Mouse (Mus musculus) heart, embryonic 11.5 days (tissue): Measurements from ENCODE around the gene Arpc5l. TPM values are rescaled to one million over a fixed set of nuclear protein-coding genes. Genes with fewer than 3 reads are reported as not detected.

ENCODE experiments used
- ATAC-seq: fragments of 200-750 bp; cut with Nextera tagmentation; replicated peaks from 2 replicates; pipeline ENCODE4 v1.8.0; 2017; ENCODE audit warnings: moderate library complexity; ENCODE audit not compliant: insufficient number of reproducible peaks, low FRiP score, low TSS enrichment
- H3K27ac ChIP-seq: fragments of 300-500 bp; sonication (generic); 2 replicates; pipeline ENCODE4 v1.5.1; 2014; ENCODE audit warnings: mild to moderate bottlenecking, low read depth, low read length
- H3K27me3 ChIP-seq: fragments of 300-500 bp; sonication (generic); 2 replicates; pipeline ENCODE4 v1.6.1; 2014; ENCODE audit warnings: mild to moderate bottlenecking, low read length, mixed read lengths; ENCODE audit not compliant: control insufficient read depth, insufficient read depth
- H3K36me3 ChIP-seq: fragments of 300-500 bp; sonication (generic); 2 replicates; pipeline ENCODE4 v1.6.1; 2014; ENCODE audit warnings: mild to moderate bottlenecking, low read length, moderate library complexity, mixed read lengths; ENCODE audit not compliant: control insufficient read depth, insufficient read depth
- H3K4me1 ChIP-seq: fragments of 300-500 bp; sonication (generic); 2 replicates; pipeline ENCODE4 v1.6.1; 2014; ENCODE audit warnings: low read length; ENCODE audit not compliant: control insufficient read depth, insufficient read depth
- H3K4me2 ChIP-seq: fragments of 300-500 bp; sonication (generic); 2 replicates; pipeline ENCODE4 v1.6.1; 2014; ENCODE audit warnings: mild to moderate bottlenecking, moderate library complexity
- H3K4me3 ChIP-seq: fragments of 300-500 bp; sonication (generic); 2 replicates; pipeline ENCODE4 v1.5.1; 2014; ENCODE audit warnings: low read depth, low read length
- H3K9ac ChIP-seq: fragments of 300-500 bp; sonication (generic); 2 replicates; pipeline ENCODE4 v1.6.1; 2014; ENCODE audit warnings: mild to moderate bottlenecking, low read depth, low read length, moderate library complexity
- H3K9me3 ChIP-seq: fragments of 300-500 bp; sonication (generic); replicated peaks from 2 replicates; pipeline ENCODE4 v1.6.1; 2016; ENCODE audit warnings: low read length; ENCODE audit not compliant: control insufficient read depth
- WGBS: fragments of 180-500 bp; shearing (Covaris S2); extraction: QIAGEN DNeasy Blood & Tissue Kit; methylation state at CpG from one replicate; pipeline ENCODE4 v1.1.7; 2014; ENCODE audit not compliant: insufficient replicate concordance; 5-methylcytosine and 5-hydroxymethylcytosine counted together
- polyA plus RNA-seq: library from polyadenylated mRNA; unstranded; fragments of >200 nt; fragmentation: Nextera tagmentation; extraction: Ambion mirVana; gene quantifications from 2 replicates; pipeline ENCODE4 v1.2.1, GENCODE M21; 2014

Arpc5l gene
- polyA plus RNA-seq, 1 experiment from 2014 or later = 97.0 TPM

- no peaks in the 10 kb centered on the region for H3K36me3 ChIP-seq
- ATAC-seq = no peak
- 68% methylated on average over 3 of the region's 3 CpGs for WGBS
Measured at GRCm38 (mm10) chr2:38975181-38975580, 30.0 kb upstream of the Arpc5l start.

GRCm38 (mm10) chr2:38975941-38976805, 29.0 kb upstream of the Arpc5l start:
- Histone ChIP-seq H3K9ac (no peak overlapping the region), H3K4me1 (no peaks in the 10 kb centered on the region), H3K4me3 (no peak overlapping the region), H3K27ac (no peak overlapping the region), H3K4me2 (no peak overlapping the region), H3K36me3 (no peaks in the 10 kb centered on the region), H3K9me3 (no peaks in the 10 kb centered on the region), H3K27me3 (no peaks in the 10 kb centered on the region)
- ATAC-seq = no peak
- 67% methylated on average over 20 of the region's 21 CpGs for WGBS

More at GRCm38 (mm10) chr2:38975181-38975580, 30.0 kb upstream of the Arpc5l start:
- Histone ChIP-seq H3K4me1 (no peaks in the 10 kb centered on the region), H3K9me3 (no peaks in the 10 kb centered on the region), H3K9ac (no peak overlapping the region), H3K4me3 (no peak overlapping the region), H3K27ac (no peak overlapping the region), H3K27me3 (no peaks in the 10 kb centered on the region), H3K4me2 (no peak overlapping the region)

- Histone ChIP-seq H3K4me3 (no peak overlapping the region), H3K27ac (no peak overlapping the region), H3K4me1 (no peaks in the 10 kb centered on the region), H3K4me2 (no peak overlapping the region), H3K9me3 (no peaks in the 10 kb centered on the region), H3K27me3 (no peaks in the 10 kb centered on the region), H3K9ac (no peak overlapping the region), H3K36me3 (no peaks in the 10 kb centered on the region)
- ATAC-seq = no peak
- WGBS = 65% methylated on average over 4 of the region's 4 CpGs
Measured at GRCm38 (mm10) chr2:38977837-38978236, 27.3 kb upstream of the Arpc5l start.

GRCm38 (mm10) chr2:38983456-38983855, 21.7 kb upstream of the Arpc5l start:
- Histone ChIP-seq H3K9ac (no peak overlapping the region), H3K9me3 (no peaks in the 10 kb centered on the region; the same call in 1 of the 2 replicates), H3K27me3 (no peaks in the 10 kb centered on the region), H3K36me3 (no peaks in the 10 kb centered on the region), H3K4me3 (no peak overlapping the region), H3K4me2 (no peak overlapping the region), H3K4me1 (no peaks in the 10 kb centered on the region), H3K27ac (no peak overlapping the region)
- WGBS = 89% methylated on average over 2 of the region's 2 CpGs
- no peak for ATAC-seq

- no peaks in the 10 kb centered on the region; the same call in 1 of the 2 replicates for H3K9me3 ChIP-seq
- 69% methylated on average over 3 of the region's 3 CpGs for WGBS
- H3K4me3 ChIP-seq = no peak overlapping the region
- ATAC-seq = no peak
- no peaks in the 10 kb centered on the region for H3K27me3 ChIP-seq
- no peak overlapping the region for H3K4me2 ChIP-seq
- no peaks in the 10 kb centered on the region for H3K36me3 ChIP-seq
- no peak overlapping the region for H3K27ac ChIP-seq
- H3K4me1 ChIP-seq = no peaks in the 10 kb centered on the region
- no peak overlapping the region for H3K9ac ChIP-seq
Measured at GRCm38 (mm10) chr2:38986580-38986979, 18.6 kb upstream of the Arpc5l start.

GRCm38 (mm10) chr2:38987371-38987770, 17.8 kb upstream of the Arpc5l start:
- Histone ChIP-seq H3K4me3 (no peak overlapping the region), H3K27me3 (no peaks in the 10 kb centered on the region), H3K9me3 (no peaks in the 10 kb centered on the region; the same call in 1 of the 2 replicates), H3K4me1 (no peaks in the 10 kb centered on the region), H3K27ac (no peak overlapping the region), H3K9ac (no peak overlapping the region), H3K4me2 (no peak overlapping the region), H3K36me3 (no peaks in the 10 kb centered on the region)
- 75% methylated on average over 1 of the region's 1 CpGs for WGBS
- no peak for ATAC-seq

GRCm38 (mm10) chr2:38987803-38988510, 17.2 kb upstream of the Arpc5l start:
- H3K4me2 ChIP-seq = no peak overlapping the region
- no peaks in the 10 kb centered on the region; the same call in 1 of the 2 replicates for H3K9me3 ChIP-seq
- no peaks in the 10 kb centered on the region for H3K4me1 ChIP-seq
- no peak for ATAC-seq
- WGBS = 74% methylated on average over 6 of the region's 6 CpGs
- H3K36me3 ChIP-seq = no peaks in the 10 kb centered on the region
- no peak overlapping the region for H3K4me3 ChIP-seq
- H3K9ac ChIP-seq = no peak overlapping the region
- H3K27ac ChIP-seq = no peak overlapping the region
- H3K27me3 ChIP-seq = no peaks in the 10 kb centered on the region

- no peak overlapping the region for H3K4me2 ChIP-seq
Measured at GRCm38 (mm10) chr2:38988929-38989328, 16.2 kb upstream of the Arpc5l start.

More at GRCm38 (mm10) chr2:38988929-38989328, 16.2 kb upstream of the Arpc5l start:
- WGBS = 84% methylated on average over 2 of the region's 2 CpGs
- Histone ChIP-seq H3K36me3 (no peaks in the 10 kb centered on the region), H3K27ac (no peak overlapping the region), H3K4me3 (no peak overlapping the region), H3K9ac (no peak overlapping the region), H3K4me1 (no peaks in the 10 kb centered on the region), H3K27me3 (no peaks in the 10 kb centered on the region), H3K9me3 (no peaks in the 10 kb centered on the region)
- ATAC-seq = no peak
